Mouse (Mus musculus) kidney, adult 18-20 months (tissue): ENCODE data around the gene Atf7ip.
"Not testable (repeated sequence)": the region's sequence is repeated elsewhere in the genome, so short reads cannot be mapped to it uniquely, and the experiment has no call there.

Experiments
- DNase-seq: peaks from one replicate; pipeline ENCODE4 v3.0.0; 2021

Gene Atf7ip

DNA sequence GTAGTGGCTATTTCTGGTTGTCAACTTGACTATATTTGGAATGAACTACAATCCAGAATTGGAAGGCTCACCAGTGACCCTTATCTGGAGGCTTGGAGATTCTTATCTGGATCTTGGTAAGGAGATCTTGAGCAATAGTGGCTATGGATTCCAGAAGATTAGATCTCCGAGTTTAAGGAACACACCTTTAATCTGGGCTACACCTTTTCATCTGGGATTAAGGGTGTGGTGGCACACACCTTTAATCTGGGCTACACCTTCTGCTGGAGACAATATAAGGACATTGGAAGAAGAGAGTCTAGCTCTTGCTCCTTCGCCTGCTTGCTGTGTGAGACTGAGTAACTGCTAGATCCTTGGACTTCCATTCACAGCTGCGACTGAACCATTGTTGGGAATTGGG lies at the start of gene Atf7ip:
Gene Atf7ip, plus strand, starts transcription at position 301 of the 400 bp plus-strand sequence.
- DNase-seq, result not testable (repeated sequence)

DNA sequence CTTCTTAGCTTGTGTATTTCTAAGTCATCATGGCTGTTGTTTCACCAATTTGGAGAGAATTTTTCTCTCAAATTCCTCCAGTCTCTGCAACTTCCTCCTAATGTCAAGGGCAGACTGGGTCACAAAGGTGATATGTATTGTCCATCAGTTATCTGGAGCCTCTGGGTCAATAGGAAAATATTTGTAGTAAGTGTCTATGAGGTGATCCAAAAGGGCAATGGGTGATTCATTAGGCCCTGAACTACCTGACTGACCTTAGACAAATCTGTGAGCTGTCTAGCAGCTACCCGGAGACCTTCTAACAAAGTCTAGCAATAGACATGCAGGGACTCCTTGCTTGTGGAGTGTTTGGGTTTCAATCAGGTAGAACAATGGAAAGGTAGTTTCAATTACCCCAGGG lies 49.7 kb upstream of the Atf7ip start:
- DNase-seq, result no peak

- no peak for DNase-seq
These were observed 46.8 kb upstream of the Atf7ip start for GRCm38 (mm10) chr6:136459156-136459555.

DNA sequence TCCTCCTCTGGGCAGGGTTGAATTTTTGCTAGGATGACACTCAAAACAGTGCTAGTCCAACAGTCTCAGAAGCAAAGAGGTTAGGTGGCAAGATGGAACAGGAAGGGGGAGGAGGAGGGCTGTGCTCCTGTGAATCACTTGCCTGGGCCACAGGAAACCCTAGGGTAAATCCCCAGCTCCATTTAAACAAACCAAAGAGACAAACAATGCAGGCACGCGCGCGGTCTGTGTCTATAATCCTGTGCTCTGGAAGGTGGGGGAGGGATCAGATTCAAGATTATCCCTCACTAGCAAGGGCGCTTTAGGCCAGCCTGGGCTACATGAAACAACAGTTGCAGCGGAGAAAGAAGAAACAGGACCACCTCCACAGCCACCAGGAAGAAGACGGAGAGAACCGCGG lies 42.5 kb upstream of the Atf7ip start:
- DNase-seq, result no peak

- peak; percentile 51 for DNase-seq
These were observed 41.8 kb upstream of the Atf7ip start for GRCm38 (mm10) chr6:136464121-136464621.

DNA sequence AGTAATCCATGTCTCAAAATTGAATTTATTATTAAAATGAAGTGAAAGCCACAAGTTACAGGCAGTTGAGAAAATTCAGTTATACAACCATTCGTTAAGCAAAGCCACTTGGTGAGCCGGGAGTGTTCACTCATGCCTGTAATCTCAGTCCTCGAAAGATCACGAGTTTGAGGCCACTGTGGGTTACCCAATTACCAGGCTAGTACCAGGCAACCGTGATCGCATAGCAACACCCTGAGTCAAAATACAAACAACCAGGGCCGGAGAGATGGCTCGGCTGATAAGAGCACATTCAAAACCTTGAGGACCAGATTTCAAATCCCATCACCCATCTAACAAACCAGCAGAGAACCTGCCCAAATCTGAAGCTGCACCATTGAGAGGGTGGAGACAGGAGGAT lies 40.9 kb upstream of the Atf7ip start:
- DNase-seq, result peak; percentile 64

GRCm38 (mm10) chr6:136465959-136466381 lies 40.0 kb upstream of the Atf7ip start:
- peak; percentile 76 for DNase-seq

GRCm38 (mm10) chr6:136466956-136467750 lies 38.8 kb upstream of the Atf7ip start:
- DNase-seq, result peak; percentile 83

DNA sequence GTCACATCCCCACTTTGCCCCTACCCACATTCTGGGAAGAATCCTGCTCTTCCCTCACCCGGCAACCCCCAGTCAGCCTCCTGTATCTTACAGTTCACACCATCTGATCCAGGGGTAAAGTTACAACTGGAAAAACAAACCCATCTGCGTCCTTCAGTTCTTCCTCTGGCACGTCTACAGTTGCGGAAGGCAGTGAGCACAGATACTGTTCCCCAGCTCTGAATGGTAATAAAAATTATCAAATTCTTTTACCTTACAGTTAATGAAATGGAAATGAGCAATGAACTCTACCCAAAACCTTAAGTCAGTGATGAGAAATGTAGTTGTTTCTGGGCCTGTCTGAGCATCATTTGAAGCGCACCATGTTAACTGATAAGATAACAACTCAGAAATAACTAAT lies 38.1 kb upstream of the Atf7ip start:
- DNase-seq, result no peak

DNA sequence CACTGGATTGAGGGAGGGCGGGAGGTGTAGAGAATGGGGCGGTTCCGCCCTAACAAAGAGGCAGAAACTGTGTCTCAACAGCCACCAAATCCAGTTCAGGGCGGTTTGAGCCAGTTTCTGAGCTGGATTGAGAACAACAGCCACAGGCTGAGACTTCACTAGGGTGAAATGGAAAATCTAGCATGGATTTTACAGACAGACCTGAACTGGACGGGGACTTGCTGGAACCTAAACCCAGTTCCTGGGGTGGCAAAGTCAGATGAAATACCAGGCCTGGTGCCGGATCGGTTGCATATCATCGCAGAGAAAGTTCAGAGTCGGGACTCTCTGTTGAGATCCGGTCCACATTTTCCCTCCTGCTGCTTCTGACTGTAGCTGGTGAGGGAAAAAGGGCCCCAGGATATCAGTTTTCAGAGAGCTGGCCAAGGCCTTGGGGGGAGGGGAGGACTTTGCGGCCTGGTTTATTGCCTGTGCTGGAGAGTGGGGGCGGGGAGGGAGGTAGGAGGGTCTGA lies 37.5 kb upstream of the Atf7ip start:
- DNase-seq, result peak; percentile 90

DNA sequence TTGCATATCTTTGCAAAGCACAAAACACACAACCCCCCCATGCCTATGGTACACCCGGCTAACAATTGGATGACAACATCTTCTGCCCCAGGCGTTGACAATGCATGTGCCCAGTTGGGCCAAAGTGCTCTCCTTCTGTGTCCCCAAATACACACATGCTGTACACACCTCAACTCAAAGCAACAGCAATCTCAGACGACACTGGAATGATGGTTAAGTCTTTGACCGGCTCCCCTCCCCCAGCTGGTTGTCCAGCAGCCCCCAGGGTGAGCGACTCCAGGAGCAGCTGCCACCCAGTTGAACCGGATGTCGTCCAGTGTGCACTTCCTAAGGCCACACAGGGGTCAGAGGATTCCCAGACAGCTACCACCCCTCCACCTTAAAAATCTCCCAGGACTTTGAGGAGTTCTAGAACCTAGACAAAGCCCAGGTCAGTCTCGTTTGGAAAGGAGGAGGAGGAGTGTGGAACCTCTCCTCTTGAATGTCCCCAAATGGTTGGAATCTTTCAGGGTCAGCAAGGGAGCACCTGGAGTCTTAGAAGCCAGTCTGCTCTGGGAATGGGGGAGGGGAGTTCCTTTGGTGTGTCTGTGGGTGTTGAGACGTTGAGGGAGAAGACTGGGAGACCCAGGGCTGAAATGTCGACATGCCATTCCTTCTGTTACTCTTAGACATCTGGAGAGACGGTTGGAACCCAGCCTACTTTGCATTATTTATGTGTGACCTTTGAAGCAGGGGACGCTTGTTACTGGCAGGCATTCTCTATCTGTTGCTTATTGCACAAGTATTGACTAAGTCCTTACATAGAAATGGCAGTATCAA lies 36.8 kb upstream of the Atf7ip start:
- DNase-seq, result no peak

DNA sequence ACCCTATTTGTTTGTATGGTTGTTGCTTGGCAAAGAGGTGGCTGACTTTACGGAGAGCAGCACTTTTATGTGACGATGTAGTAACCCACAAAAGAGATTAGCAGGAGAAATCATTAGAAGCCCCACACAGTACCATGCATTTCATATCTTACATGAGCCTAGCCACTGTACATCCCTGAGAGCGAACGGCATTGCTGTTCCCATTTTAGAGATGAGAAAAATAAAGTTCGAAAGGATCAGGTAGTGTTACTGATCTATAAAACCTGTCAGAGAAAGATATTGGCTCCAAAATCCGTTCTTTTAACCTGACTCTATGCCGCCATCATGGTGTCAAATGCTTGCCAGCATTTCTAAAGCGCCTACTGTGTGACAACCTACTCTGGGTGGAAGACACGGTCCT lies 36.2 kb upstream of the Atf7ip start:
- no peak for DNase-seq

DNA sequence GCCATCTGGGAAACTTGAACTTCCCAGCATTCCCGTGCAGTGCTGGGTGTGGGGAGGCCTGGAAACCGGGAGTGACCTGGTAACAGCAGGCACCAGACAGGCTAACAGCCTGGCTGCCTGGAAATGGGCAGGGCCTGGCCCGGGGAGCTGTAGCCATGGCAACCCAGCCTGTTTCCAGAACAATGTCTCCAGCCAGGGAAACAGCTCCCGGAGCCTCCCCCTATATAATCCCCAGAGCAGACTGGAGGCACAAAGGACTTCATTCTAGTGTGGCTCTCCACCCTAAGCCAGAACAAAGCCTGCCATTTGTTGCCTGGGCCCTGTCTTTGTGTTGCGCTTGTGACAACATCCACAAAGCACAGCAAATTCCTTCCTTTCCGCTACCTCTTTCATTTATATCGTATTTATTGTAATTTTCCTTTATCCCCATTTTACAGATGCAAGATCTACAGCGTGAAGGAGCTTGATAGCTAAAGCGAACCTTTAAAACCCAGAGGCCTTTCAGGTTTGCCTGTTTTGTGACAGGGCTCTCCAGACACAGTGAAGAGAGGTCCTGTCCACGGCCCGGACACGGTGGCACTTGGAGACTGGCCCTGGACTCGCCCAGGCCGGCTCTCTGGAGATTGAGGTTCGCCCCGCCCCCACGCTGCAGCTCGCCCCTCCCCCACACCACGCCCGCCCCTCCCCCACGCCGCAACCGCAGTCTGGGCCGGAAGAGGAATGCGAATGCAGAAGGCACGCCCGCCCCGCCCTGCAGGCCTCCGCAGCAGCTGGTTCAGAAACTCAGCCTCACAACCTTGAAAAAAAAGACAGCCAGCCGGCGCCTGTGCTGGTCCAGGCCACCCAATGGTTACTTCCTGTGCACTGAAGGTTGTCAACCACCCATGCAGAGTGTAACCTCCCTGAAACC lies 35.4 kb upstream of the Atf7ip start:
- DNase-seq, result peak; percentile 70

GRCm38 (mm10) chr6:136471601-136472000 lies 34.4 kb upstream of the Atf7ip start:
- DNase-seq, result no peak

DNA sequence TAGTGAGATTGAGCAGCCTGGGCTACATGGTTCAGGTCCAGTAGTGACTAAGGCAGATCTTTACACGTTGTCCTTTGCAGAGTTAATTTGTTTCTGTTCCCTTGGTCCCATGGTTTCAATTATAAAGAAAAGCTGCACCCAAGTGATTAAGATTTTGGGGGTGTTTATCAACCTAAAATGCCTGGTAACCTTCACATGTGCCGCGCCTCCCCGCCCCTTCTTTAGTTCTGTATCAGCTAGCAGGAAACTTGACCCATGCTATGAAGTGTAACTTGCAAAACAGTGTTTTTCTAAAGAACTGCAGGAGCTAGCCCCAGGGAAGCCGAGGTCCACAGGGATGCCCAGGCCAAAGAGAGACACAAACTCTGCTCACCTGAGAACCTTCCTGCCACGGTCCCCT lies 33.2 kb upstream of the Atf7ip start:
- no peak for DNase-seq

GRCm38 (mm10) chr6:136473472-136474129 lies 32.4 kb upstream of the Atf7ip start:
- no peak for DNase-seq

- DNase-seq, result no peak
These were observed 30.7 kb upstream of the Atf7ip start for GRCm38 (mm10) chr6:136475171-136475860.

- DNase-seq, result no peak
These were observed 28.1 kb upstream of the Atf7ip start for GRCm38 (mm10) chr6:136477878-136478277.

DNA sequence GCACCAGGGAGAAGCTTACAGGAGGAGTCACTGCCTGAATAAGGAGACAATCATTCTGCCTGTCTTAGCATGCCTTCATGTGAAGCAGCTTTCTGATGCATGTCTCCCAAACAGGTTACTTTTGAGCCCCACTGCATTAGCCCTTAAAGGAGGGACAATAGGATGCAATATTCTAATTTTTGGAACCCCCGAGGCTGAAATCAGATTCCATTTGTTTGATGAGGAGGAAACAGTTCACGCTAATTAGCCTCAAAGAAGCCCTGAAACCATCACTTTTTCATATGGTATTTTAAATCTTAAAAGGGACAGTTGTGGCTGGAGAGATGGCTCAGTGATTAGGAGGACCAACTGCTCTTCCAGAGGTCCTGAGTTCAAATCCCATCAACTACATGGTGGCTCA lies 22.4 kb upstream of the Atf7ip start:
- no peak for DNase-seq

- DNase-seq, result no peak
These were observed 21.9 kb upstream of the Atf7ip start for GRCm38 (mm10) chr6:136484093-136484492.

DNA sequence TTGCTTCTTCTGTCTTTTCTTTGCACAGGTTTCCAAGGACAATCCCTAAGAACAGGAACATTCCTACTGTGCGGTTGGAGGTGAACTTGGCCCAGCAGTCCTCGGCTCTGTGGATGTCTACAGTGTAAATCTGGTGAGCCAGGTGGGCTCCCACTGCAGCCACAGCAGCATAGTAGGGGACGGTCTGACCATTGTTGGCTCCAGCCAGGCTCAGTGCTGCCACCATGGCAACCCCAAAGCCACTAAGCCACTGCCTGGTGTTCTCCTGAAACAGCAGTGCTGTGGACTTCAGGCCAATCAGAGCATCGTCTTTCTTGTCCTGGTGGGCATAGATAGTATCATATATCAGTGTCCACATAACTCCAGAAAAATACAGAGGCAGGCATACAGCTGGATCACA lies 19.8 kb upstream of the Atf7ip start:
- no peak for DNase-seq
